Mouse (Mus musculus) liver (tissue): ENCODE measurements around the gene Lamb3.

Experiments
- DNase-seq: peaks from one replicate; pipeline ENCODE4 v3.0.0-alpha.2; 2020; ENCODE audit warnings: mixed read lengths

Gene Lamb3

GRCm38 (mm10) chr1:193201383-193201778, 6.1 kb upstream of the Lamb3 start, which contains the start of gene Traf3ip3:
TSS of gene Traf3ip3 (minus strand) at chr1:193201703.
- DNase-seq = peak; percentile 50

- no peak for DNase-seq
Measured at GRCm38 (mm10) chr1:193203821-193204220, 3.7 kb upstream of the Lamb3 start.

- no peak for DNase-seq
Measured at GRCm38 (mm10) chr1:193205431-193205830, 2.1 kb upstream of the Lamb3 start.

DNA sequence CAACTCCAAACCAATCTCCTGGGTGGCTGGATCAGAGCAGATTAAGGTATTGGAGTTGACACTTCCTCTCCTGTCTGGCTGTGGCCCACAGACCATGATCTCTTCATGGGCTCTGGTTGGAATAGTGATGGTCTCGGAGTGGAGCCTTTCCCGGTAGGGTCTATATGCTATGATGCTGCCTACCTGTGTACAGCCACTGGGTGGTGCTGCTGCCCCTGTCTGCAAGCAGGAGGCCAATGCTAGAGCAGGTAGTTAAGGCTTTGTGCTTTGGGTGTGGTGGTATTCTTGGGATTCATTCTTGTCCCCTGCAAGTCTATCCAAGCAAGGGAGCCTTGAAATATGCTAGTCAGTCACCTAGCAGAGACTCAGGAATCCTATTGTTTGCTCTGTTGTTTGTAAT, 679 bp downstream of the Lamb3 start:
- DNase-seq = peak; percentile 53

DNA sequence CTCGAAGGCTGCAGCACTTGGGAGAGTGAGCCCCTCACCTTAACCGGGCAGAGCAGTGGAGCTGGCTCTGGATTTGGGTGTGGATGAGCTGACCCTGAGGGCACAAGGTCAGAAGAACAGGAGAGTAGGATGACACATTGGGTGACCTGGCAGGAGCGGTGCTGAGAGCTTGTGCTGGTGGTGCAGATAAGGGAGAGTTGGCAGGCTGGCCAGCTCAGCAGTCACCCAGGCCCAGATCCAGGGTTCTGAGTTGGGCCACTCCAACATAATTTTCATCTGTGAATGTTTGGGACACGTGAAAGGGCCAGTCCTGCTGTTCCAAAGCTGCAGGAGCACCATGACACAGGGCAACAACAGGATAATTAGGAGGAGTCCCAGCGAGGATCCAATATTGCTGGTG, 3.9 kb downstream of the Lamb3 start:
- DNase-seq = no peak

DNA sequence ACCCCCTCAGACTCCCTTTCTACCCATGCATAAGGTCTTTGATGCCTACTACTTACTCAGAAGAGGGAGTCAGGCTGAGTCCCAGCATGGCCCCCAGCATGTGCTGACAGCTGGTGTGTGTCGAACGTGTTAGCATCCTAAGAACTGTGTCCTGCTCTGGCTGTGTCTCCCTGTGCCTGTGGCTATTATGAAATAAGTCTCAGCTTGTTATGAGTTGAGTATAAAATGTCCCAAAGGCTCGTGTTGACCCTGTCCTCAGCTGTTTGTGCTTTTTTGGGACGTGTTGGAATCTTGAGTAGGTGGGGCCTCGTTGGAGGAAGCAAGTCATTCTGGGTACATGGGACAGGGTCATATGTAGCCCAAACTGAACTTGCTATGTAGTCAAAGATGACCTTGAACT, 6.6 kb downstream of the Lamb3 start:
- no peak for DNase-seq

DNA sequence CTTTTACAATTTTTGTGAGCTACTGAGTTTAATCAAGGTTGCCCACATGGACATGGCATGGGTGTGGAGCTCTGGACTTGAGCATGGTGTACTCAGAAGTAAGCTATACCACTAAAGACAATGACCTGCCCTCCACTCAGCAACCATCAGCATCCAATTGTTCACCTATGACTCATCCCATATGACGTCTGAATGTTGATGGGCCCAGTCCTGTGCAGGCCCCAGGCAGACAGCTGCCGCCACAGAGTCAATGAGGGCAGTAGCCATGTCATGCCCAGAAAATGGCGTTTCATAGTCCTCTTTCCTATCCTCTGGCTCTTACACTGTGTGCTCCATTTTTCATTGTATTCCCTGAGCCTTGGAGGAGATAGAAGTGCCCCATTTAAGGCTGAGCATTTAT, 8.5 kb downstream of the Lamb3 start:
- DNase-seq = no peak

- no peak for DNase-seq
Measured at GRCm38 (mm10) chr1:193220408-193220807, 12.9 kb downstream of the Lamb3 start.

DNA sequence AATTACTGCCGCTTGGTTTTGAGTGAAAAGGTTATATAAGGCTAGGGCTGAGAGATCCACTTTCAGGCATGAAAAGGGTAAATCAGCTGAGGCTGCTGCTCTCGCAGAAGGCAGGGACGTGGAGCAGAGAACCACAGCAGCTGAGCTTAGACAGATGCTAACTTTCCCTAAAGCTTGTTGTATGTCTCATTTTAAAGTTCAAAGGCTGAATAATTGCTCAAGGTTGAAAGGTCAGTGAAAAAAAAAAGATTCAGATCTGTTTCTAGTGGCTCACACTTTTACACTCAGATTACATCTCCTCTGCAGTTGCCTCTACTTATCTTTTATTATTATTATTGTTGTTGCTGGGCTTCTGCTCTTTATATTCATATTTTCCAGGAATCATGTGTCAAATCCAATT, 18.0 kb downstream of the Lamb3 start:
- DNase-seq = no peak

DNA sequence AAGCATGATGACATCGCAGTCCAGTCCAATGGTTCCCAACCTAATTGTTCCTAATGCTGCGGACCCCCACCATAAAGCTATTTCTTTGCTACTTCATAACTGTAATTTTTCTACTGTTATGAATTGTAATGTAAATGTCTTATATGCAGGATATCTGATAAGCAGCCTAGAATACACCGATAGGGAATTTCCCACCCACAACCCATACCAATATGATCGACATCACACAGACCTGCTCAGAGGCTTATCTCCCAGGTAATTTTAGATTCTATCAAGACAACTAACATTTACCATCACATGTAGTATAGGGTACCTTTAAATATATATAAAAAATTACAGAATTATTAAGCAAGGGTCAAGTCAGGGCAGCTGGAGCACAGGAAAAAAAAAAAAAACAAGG, 18.6 kb downstream of the Lamb3 start:
- DNase-seq = no peak

- no peak for DNase-seq
Measured at GRCm38 (mm10) chr1:193226724-193227522, 19.4 kb downstream of the Lamb3 start.

DNA sequence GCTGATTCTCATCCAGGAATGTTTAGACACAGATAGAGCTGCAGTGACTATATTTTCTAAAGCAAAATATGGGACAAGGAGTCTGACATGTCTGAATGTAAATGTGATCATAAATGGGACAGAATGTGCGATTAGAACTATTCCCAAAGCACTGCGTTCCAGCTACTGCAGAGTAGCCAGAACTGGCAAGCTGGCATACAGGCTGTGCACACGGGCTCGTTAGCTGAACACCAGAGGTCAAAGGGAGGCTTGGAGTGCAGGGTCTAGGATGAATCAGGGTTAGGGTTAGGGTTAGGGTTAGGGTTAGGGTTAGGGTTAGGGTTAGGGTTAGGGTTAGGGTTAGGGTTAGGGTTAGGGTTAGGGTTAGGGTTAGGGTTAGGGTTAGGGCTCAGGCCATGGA, 20.0 kb downstream of the Lamb3 start:
- no peak for DNase-seq

GRCm38 (mm10) chr1:193229570-193229969, 22.1 kb downstream of the Lamb3 start:
- DNase-seq = no peak

DNA sequence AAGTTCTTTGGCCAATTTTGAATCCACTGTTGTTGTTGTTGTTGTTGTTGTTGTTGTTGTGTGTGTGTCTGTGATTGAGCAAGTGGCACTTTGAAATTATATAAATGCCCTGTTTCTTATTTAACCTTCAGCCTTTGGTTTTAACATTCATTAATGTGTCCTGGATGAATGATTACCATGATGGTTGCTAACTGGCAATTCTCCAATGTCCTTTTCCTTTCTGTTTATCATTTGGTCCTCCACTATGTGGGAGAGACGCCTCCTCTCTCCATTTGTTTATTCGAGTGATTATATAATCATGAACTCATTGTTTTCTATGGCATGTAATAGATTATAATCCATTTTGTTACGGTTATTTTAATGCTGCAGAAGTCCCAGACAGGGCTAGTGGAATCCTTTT, 23.0 kb downstream of the Lamb3 start:
- DNase-seq = no peak

- no peak for DNase-seq
Measured at GRCm38 (mm10) chr1:193230935-193231334, 23.4 kb downstream of the Lamb3 start.

GRCm38 (mm10) chr1:193232732-193233131, 25.2 kb downstream of the Lamb3 start:
- DNase-seq = no peak

DNA sequence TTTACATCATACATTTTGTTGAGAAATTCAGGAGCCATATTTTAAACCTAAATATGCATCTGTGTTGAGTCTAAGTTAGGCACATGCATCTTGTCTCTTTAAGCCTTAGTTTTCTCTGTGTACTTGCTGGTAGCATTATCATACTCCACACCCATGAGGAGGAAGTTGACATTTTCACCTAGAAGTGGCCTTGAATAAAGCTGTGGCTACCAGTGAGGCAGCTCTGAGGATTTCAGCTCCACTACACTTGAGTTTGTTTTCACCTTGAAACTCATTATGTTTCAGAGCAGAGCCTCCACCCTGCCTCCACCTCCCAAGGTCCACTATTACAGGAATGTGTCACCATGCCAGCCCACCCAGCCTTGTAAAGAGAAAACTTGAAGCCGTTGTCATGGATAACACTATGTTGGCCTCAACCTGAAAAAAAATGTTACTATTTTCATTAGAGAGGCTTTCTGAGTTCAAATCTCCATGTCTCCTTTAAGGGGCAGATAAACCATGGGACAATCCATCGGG, 26.7 kb downstream of the Lamb3 start:
- DNase-seq = no peak

GRCm38 (mm10) chr1:193234930-193235329, 27.4 kb downstream of the Lamb3 start:
- DNase-seq = no peak

GRCm38 (mm10) chr1:193238426-193238825, 30.9 kb downstream of the Lamb3 start:
- DNase-seq = no peak

- DNase-seq = no peak
Measured at GRCm38 (mm10) chr1:193241436-193241835, 33.9 kb downstream of the Lamb3 start.

DNA sequence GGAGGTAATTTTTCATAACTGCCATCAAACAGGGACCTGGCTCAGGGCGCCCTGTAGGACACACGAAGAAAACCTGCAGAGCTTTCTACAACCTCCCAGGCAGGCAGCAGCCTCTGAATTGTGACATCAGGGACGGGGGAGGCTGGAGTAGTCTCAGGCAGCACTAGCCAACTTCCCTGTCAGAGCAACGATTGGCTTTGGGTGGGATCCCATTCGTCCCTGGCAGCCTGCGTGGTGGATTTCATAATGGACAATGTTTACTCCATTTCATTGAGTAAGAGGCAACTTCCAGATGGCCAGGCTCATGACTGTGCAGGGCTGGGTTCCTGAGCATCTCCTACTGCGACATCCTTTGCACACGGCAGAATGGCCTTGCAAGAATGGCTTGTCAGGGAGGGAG, 34.7 kb downstream of the Lamb3 start:
- peak; percentile 24 for DNase-seq

GRCm38 (mm10) chr1:193242863-193243262, 35.4 kb downstream of the Lamb3 start:
- no peak for DNase-seq

GRCm38 (mm10) chr1:193243571-193244193, 36.2 kb downstream of the Lamb3 start:
- DNase-seq = no peak

- no peak for DNase-seq
Measured at GRCm38 (mm10) chr1:193244235-193244634, 36.7 kb downstream of the Lamb3 start.
